Comparison of ENCODE assay signal across 27 mouse cellular contexts in genomic region chr11:51873141-51873540, GRCm38 (mm10).
"Had no signal": no experiment of that assay in that cellular context is flagged by ENCODE, and none has a peak within 500 bp of the region (broad histone marks: within the 10 kb centered on the region; RNA-seq: fewer than 3 reads in every experiment).

No protein-coding gene starts in this region.

- H3K4me3 ChIP-seq: embryonic facial prominence, embryonic 10.5 days; embryonic facial prominence, embryonic 12.5 days; embryonic facial prominence, embryonic 13.5 days; embryonic facial prominence, embryonic 15.5 days; erythroblast, embryonic 14.5 days; forebrain, embryonic 10.5 days; forebrain, embryonic 12.5 days; forebrain, embryonic 13.5 days; forebrain, embryonic 15.5 days; gastrocnemius, adult 2 months; heart, adult 2 months had no signal

- ATAC-seq: forebrain, embryonic 13.5 days; forebrain, embryonic 14.5 days; forebrain, embryonic 15.5 days; forebrain, embryonic 16.5 days; forebrain, postnatal 0 days had no signal

- H3K36me3 ChIP-seq: embryonic facial prominence, embryonic 10.5 days; embryonic facial prominence, embryonic 12.5 days; embryonic facial prominence, embryonic 13.5 days; embryonic facial prominence, embryonic 15.5 days; forebrain, embryonic 10.5 days; forebrain, embryonic 12.5 days; forebrain, embryonic 15.5 days had no signal

- H3K4me2 ChIP-seq: embryonic facial prominence, embryonic 12.5 days; embryonic facial prominence, embryonic 13.5 days; embryonic facial prominence, embryonic 15.5 days; forebrain, embryonic 12.5 days; forebrain, embryonic 13.5 days; forebrain, embryonic 15.5 days had no signal

- H3K9ac ChIP-seq: embryonic facial prominence, embryonic 12.5 days; embryonic facial prominence, embryonic 15.5 days; forebrain, embryonic 12.5 days; forebrain, embryonic 13.5 days; forebrain, embryonic 15.5 days; forebrain, postnatal 0 days had no signal

- H3K4me1 ChIP-seq: embryonic facial prominence, embryonic 12.5 days; forebrain, embryonic 12.5 days; forebrain, embryonic 13.5 days; forebrain, embryonic 15.5 days had no signal

- H3K9me3 ChIP-seq: embryonic facial prominence, embryonic 10.5 days; embryonic facial prominence, embryonic 12.5 days; embryonic facial prominence, embryonic 13.5 days; embryonic facial prominence, embryonic 15.5 days; forebrain, embryonic 10.5 days; forebrain, embryonic 12.5 days; forebrain, embryonic 13.5 days; forebrain, embryonic 15.5 days had no signal

- H3K27me3 ChIP-seq: embryonic facial prominence, embryonic 12.5 days; embryonic facial prominence, embryonic 13.5 days; embryonic facial prominence, embryonic 15.5 days; forebrain, embryonic 12.5 days; forebrain, embryonic 13.5 days; forebrain, embryonic 15.5 days had no signal

- DNase-seq: cerebellum, adult 9-10 months; cerebellum, adult 9-11 months; cerebellum, postnatal 10 days; cerebellum, postnatal 14 days; cerebellum, postnatal 25 days; cerebellum, postnatal 36 days; embryo, embryonic 11 days; forebrain, postnatal 0 days; gastrocnemius, adult 2 months; gastrocnemius, postnatal 10 days; gastrocnemius, postnatal 14 days; gastrocnemius, postnatal 25 days; gastrocnemius, postnatal 36 days; heart, adult 11 months; heart, adult 18-20 months; heart, adult 2 months had no signal

- H3K27ac ChIP-seq: embryonic facial prominence, embryonic 10.5 days; embryonic facial prominence, embryonic 12.5 days; embryonic facial prominence, embryonic 13.5 days; embryonic facial prominence, embryonic 15.5 days; forebrain, embryonic 10.5 days; forebrain, embryonic 12.5 days; forebrain, embryonic 13.5 days; forebrain, embryonic 15.5 days had no signal
